Mouse (Mus musculus): Measurements from ENCODE around the gene Gadl1. TPM values are rescaled to one million over a fixed set of nuclear protein-coding genes. Genes with fewer than 3 reads are reported as not detected.

The Gadl1 gene
- total RNA-seq, 2 experiments from 2014 or later, result 0.82 TPM; not detected in 1

DNA sequence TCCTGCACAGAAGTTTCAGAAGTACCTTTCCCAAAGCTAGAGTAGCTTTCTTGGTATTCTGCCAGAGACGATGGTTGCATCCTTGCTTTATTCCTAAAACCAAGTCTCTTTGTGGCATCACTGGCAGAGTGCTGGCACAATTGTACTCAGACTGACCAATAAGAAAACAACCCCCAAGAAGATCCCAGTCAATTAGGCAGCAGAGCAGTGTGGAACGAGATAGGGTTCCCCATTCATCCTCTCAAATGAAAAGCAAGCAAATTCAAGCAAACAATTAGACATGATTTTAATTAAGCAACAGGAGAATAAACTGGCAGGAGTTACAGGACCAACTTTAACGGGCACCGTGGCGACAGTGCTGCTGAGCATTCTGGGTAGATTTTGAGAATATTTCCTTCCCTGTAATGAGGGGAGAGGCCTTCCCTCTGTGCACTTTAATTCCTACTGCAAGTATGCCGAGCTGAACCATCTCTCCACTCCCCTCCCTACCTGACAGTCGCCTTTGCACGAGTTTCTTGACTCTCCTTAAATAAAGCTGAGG is 209.1 kb downstream of the Gadl1 start:
- no peak for ATAC-seq (replicated peaks; ENCODE audit: poor library complexity, severe bottlenecking)

DNA sequence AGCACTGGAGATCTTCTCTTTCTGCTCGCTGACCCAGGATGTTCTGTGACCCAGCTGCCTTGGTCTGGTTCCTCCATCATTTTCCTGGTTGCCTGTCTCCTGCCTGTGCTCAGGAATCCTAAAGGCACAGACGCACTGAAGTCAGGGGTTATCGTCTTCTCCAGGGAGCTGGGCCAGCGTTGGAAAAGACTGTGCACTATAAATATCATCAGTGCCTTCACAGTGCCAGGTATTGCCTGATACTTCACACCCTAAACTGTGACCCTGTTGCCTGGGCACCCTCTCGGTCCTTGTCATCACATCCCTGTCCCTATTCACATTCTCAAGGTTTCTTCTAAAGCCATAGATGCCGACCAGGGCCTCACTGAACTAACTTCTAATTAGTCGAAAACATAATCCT is 210.7 kb downstream of the Gadl1 start:
- ATAC-seq (replicated peaks; ENCODE audit: poor library complexity, severe bottlenecking), result no peak

- ATAC-seq (replicated peaks; ENCODE audit: poor library complexity, severe bottlenecking), result peak; percentile 76
Measured at GRCm38 (mm10) chr9:116121472-116121871, 212.2 kb downstream of the Gadl1 start.

DNA sequence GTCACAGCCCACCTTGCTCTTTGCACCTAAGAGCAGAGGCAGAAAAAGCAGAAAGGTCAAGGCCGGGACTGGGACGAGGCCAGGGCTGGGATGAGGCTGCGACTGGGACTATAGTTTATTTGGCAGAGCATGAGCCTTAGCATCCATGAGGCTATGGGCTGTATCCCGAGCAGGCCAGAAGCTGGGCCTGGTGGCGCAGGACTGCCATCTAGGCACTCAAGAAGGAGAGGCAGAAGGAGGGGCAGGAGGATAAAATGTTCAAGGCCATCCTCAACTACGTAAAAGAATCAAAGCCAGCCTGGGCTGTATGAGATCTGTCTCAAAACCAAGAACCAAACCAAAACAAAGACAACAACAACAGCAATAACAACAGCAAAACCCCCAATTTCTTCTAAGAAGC is 213.3 kb downstream of the Gadl1 start:
- ATAC-seq (replicated peaks; ENCODE audit: poor library complexity, severe bottlenecking), result no peak

DNA sequence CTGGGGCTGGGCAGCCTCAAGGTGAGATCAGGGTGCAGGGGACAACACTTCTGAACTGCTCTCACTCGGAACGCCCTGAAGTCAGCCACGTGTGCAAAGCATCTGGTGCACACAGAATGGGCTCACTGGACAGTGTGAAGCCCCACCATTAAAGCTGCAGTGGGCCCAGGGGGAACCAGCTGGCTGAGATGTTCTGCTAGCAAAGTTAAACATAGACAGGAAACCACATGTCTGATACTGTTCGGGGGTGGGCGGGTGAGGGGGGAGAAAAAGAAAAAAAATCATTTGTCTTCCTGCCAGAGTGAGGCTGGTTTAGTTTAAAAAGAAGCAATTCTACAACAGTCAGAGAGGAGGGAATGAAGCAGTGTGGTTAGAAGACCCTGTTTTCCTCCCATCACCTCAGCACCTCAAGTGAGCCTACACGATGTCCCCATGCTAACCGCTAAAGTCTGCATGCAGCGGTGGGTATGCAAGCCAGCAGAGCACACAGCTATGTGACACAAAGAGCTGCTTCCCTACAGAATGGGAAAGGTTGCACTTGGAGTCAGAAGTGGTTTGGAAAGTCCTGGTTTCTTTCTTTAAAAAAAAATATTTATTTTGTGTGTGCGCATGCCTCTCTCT is 213.8 kb downstream of the Gadl1 start:
- ATAC-seq (replicated peaks; ENCODE audit: poor library complexity, severe bottlenecking), result peak; percentile 50
